Mouse (Mus musculus): ENCODE results near the gene Gm49355. TPM values are rescaled to one million over a fixed set of nuclear protein-coding genes. Genes with fewer than 3 reads are reported as not detected.
"Not testable (repeated sequence)": the region's sequence is repeated elsewhere in the genome, so short reads cannot be mapped to it uniquely, and the experiment has no call there.

The Gm49355 gene
- total RNA-seq (2021), result under 1 TPM in 1 of 2 experiments, not detected in 1; 0.32 TPM

GRCm38 (mm10) chr14:12283641-12284040 is at the start of gene Gm49355:
Gm49355 (plus strand) TSS chr14:12283976.
- intact Hi-C loops (cut with DNase I), result no loop called here
- DNase-seq (ENCODE audit: low spot score in 2 of 2), result no peak

- DNase-seq (ENCODE audit: low spot score in 2 of 2), result no peak
- intact Hi-C loops (cut with DNase I), result no loop called here
Measured at GRCm38 (mm10) chr14:12243726-12244125, 40.0 kb upstream of the Gm49355 start.

DNA sequence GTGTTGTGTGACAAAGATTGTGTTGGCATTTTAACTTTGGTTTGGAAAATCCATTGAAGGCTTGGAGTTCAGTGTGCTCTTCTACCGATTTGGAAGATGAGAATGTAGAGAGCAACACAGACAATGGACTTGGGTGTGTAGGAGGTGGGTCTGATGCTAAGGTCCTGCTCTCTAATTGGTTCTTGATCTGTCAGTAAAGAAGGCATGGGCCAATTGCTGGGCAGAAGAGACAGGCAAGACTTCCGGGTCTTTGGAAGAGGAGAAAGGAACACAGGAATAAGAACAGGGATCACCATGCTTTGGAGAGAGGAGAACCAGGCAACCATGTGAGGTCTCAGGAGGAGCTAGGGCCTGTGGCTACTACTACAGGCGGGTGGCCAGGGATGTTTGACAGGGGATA is 7.7 kb upstream of the Gm49355 start:
- intact Hi-C loops (cut with DNase I), result loop anchor here (5.0 kb wide), 1 partner anchor 124 kb away; no protein-coding TSS in a partner anchor
- no peak for DNase-seq (ENCODE audit: low spot score in 2 of 2)

DNA sequence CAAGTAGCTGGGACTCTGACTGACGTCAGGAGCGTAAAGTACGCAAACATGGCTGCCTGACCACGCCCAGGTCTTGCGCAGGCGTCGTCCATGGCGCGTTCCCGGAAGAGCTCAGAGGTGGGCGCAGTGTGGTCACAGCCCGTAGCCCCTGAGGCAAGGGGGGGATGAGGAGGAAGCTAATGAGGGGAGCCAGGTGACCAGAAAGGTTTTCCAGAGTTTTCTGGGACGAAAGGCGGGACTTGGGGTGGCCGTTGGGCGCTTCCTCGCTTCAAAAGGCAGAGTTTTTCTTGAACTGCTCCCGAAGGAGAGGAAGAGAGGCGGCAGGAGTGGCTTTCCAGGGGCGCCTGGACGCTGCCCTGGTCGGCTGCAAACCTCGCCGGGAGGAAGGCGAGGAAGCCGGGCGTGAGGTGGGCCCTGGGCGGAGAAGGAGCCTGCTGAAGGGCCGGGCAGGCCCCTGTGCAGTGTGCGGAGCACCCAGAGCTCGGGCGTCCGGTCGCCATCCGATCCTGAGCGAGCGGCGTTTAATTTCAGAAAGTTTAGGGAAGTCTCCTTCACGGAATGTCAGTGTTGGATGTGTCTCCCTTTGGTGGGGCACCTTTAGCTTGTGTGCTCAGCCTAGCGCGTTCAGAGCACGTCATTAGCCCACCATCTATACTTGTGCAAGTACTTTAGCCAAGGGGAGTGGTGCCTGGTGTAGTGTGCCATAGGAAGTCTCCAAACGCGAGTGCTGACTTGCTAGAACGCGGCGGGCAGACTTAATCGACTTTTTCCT is 551 bp downstream of the Gm49355 start, which contains the start of gene 3830406C13Rik:
Gene 3830406C13Rik (plus strand): TSS at position 33 of the 772 bp plus-strand sequence.
- peak; percentile 87 to 91 for DNase-seq (ENCODE audit: low spot score in 2 of 2)
- intact Hi-C loops (cut with DNase I), result no loop called here

DNA sequence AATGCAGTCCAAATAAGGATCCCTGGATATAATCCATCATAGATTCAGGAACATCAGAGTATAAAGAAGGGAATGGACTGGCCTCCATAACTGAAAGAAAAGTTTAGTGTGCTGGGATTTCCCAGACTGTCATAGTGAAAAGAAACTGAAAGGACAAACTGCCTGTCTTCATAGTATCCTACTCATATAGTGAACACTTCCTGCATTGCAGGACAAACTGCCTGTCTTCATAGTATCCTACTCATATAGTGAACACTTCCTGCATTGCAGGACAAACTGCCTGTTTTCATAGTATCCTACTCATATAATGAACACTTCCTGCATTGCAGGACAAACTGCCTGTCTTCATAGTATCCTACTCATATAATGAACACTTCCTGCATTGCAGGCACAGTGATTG is 6.0 kb downstream of the Gm49355 start:
- intact Hi-C loops (cut with DNase I); DNase-seq (ENCODE audit: low spot score in 2 of 2): not testable (repeated sequence)

DNA sequence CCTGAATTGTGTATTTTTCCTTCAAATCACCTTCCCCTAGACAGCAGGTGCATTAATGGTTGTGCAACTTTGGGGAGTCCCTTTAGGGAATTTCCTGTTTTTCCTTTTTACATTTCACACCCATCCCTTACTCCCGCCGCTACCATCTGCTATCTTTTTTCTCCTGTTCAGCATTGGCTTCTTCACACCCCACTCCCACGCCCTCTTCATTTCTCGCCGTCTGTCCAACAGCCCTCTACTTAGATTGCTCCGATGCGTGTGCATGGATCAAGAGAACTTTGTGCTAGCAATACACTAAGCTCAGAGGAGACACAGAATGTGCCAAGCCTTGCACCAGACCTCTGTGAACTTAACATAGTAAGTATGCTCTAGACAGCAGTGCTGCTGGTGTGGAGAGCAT is 12.6 kb downstream of the Gm49355 start:
- intact Hi-C loops (cut with DNase I), result loop anchor here (5.0 kb wide), 2 partner anchors 41 to 124 kb away; no protein-coding TSS in a partner anchor

GRCm38 (mm10) chr14:12299171-12299570 is 15.4 kb downstream of the Gm49355 start:
- intact Hi-C loops (cut with DNase I), result loop anchor here (5.0 kb wide), 2 partner anchors 38 to 127 kb away; no protein-coding TSS in a partner anchor
- DNase-seq (ENCODE audit: low spot score in 2 of 2), result no peak

More for the DNA sequence above, 12.6 kb downstream of the Gm49355 start:
- peak; percentile 76 to 94 for DNase-seq (ENCODE audit: low spot score in 2 of 2)

GRCm38 (mm10) chr14:12299654-12300053 is 15.9 kb downstream of the Gm49355 start:
- intact Hi-C loops (cut with DNase I), result loop anchor here (2.0 to 5.0 kb wide), 3 partner anchors 38 to 231 kb away; no protein-coding TSS in a partner anchor
- DNase-seq (ENCODE audit: low spot score in 2 of 2), result no peak

DNA sequence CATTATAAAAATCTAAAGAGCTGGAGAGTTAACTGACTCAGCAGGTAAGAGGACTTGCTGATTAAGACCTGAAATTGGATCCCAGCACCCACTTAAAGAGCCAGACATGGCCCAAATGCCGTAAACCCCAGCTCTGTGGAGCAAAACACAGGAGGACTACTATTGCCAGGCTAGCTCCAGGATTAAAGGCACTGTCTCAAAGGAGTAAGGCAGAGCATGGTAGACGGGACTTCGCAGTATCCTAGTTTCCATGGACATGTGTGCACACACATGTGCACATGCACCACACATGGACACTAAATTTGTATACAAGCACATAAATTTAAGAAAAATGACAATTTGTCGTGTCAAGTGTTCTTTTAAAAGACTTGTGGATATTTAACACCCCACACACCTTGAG is 16.5 kb downstream of the Gm49355 start:
- no peak for DNase-seq (ENCODE audit: low spot score in 2 of 2)
- intact Hi-C loops (cut with DNase I), result loop anchor here (2.0 kb wide), 1 partner anchor 231 kb away; no protein-coding TSS in a partner anchor

- intact Hi-C loops (cut with DNase I), result loop anchor here (2.0 kb wide), 1 partner anchor 230 kb away; no protein-coding TSS in a partner anchor
- DNase-seq (ENCODE audit: low spot score in 2 of 2), result peak; percentile 24 to 37
Measured at GRCm38 (mm10) chr14:12300677-12301076, 16.9 kb downstream of the Gm49355 start.

DNA sequence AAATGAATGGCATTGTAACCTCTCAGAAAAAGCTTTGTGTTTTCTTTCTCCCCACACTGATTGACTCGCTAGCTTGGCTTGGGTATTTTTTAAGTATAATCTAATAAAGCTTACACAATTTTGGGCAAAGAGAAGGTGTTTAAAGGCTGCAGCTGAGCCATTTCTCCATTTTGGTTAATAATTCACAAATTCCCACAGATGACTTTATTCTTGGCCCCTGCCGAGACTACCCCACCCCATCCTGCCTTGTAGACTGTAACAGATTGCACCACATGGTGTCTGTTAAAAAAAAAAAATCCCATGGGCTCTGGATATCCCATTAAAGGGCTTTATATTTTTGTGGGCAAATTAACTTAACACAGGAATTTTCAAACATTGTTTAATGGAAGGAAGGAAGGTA is 19.3 kb downstream of the Gm49355 start:
- DNase-seq (ENCODE audit: low spot score in 2 of 2), result no peak
- intact Hi-C loops (cut with DNase I), result no loop called here

DNA sequence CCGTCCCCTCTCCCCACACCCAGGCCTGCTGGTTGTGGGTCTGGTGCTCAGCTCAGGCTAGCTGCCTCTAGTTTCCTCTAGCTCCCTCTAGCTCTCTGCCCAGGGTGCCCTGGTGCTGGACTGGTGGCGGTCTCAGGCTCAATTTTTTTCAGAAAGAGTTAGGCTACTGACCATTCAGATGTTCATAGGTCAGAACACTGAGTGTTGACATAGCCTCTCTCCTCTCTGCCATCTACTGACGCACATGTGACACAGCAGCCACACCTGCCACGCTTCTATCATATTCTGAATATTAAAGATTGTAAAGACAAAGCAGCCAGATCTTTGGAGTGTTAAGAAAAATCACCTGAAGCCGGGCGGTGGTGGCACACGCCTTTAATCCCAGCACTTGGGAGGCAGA is 49.8 kb downstream of the Gm49355 start:
- intact Hi-C loops (cut with DNase I), result no loop called here
- DNase-seq (ENCODE audit: low spot score in 2 of 2), result no peak

- peak in 1 of 2 experiments; percentile 31 for DNase-seq (ENCODE audit: low spot score in 2 of 2)
Measured at GRCm38 (mm10) chr14:12334925-12335324, 51.1 kb downstream of the Gm49355 start.

DNA sequence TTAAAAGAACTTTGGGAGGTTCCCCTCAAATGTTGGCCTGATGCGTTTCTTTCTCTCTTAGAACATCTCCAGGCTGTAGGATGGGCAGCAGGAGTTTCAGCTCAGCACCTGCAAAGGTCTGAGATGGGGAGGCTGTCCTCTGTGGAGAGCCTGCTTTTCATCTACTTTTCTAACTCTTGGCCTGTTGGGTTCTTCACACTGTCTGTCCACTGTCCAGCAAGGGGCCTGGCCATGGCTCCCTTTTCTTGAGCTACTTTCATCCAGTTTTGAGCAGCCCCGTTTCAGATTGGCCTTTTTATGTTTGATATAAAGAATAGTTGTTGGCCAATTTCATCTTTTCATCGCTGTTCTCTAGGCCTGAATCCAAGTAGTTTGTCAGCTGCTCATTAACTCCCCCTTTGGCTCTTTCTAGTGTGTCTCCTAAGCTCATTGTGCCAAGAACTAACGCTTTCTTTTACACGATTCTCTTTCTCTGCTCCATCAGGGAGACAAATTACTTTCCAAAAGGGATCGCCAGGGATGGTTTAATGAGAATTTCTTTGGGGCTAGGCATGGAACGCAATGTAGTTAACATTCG is 53.7 kb downstream of the Gm49355 start:
- peak in 1 of 2 experiments; percentile 71 for DNase-seq (ENCODE audit: low spot score in 2 of 2)
- intact Hi-C loops (cut with DNase I), result loop anchor here (5.0 kb wide), 1 partner anchor 40 kb away; no protein-coding TSS in a partner anchor

More at GRCm38 (mm10) chr14:12334925-12335324, 51.1 kb downstream of the Gm49355 start:
- intact Hi-C loops (cut with DNase I), result loop anchor here (5.0 kb wide), 1 partner anchor 38 kb away; no protein-coding TSS in a partner anchor

- intact Hi-C loops (cut with DNase I), result loop anchor here (5.0 kb wide), 1 partner anchor 41 kb away; no protein-coding TSS in a partner anchor
- peak; percentile 23 to 61 for DNase-seq (ENCODE audit: low spot score in 2 of 2)
Measured at GRCm38 (mm10) chr14:12337998-12338809, 54.4 kb downstream of the Gm49355 start.

- DNase-seq (ENCODE audit: low spot score in 2 of 2), result no peak
- intact Hi-C loops (cut with DNase I), result loop anchor here (5.0 kb wide), 1 partner anchor 42 kb away; no protein-coding TSS in a partner anchor
Measured at GRCm38 (mm10) chr14:12338811-12339565, 55.2 kb downstream of the Gm49355 start.

GRCm38 (mm10) chr14:12340238-12341074 is 56.7 kb downstream of the Gm49355 start:
- peak; percentile 42 to 59 for DNase-seq (ENCODE audit: low spot score in 2 of 2)
- intact Hi-C loops (cut with DNase I), result loop anchor here (5.0 kb wide), 1 partner anchor 122 kb away; no protein-coding TSS in a partner anchor
